Mouse (Mus musculus) left cerebral cortex, adult 9 months (tissue): ENCODE measurements around the gene Erbb3.
"Not testable (repeated sequence)": the region's sequence is repeated elsewhere in the genome, so short reads cannot be mapped to it uniquely, and the experiment has no call there.

Source experiments
- DNase-seq, 2 experiments: peaks; one replicate each; pipeline ENCODE4 v3.0.0; 2022; ENCODE audit warnings: low spot score in 2 of 2

Erbb3 gene

GRCm38 (mm10) chr10:128563544-128563943 lies 25.9 kb downstream of the Erbb3 start:
- no peak for DNase-seq

GRCm38 (mm10) chr10:128556963-128557362 lies 32.5 kb downstream of the Erbb3 start:
- no peak for DNase-seq

- DNase-seq = no peak
Observed at GRCm38 (mm10) chr10:128556286-128556685, 33.2 kb downstream of the Erbb3 start.

GRCm38 (mm10) chr10:128555567-128555966 lies 33.9 kb downstream of the Erbb3 start:
- DNase-seq = not testable (repeated sequence)

- not testable (repeated sequence) for DNase-seq
Observed at GRCm38 (mm10) chr10:128550144-128550823, 39.2 kb downstream of the Erbb3 start.

GRCm38 (mm10) chr10:128549682-128550057 lies 39.8 kb downstream of the Erbb3 start:
- peak in 1 of 2 experiments; percentile 32 for DNase-seq

GRCm38 (mm10) chr10:128548947-128549681 lies 40.3 kb downstream of the Erbb3 start, which contains the start of gene Rpl41:
Gene Rpl41, minus strand, starts transcription at chr10:128549305.
- peak; percentile 91 to 92 for DNase-seq

- DNase-seq = not testable (repeated sequence)
Observed at GRCm38 (mm10) chr10:128548051-128548791, 41.2 kb downstream of the Erbb3 start.

GRCm38 (mm10) chr10:128547361-128548032 lies 42.0 kb downstream of the Erbb3 start, which contains the start of gene Zc3h10:
Gene Zc3h10, minus strand, starts transcription at chr10:128547774.
- peak; percentile 96 to 97 for DNase-seq

GRCm38 (mm10) chr10:128546787-128547186 lies 42.7 kb downstream of the Erbb3 start:
- no peak for DNase-seq

GRCm38 (mm10) chr10:128546361-128546760 lies 43.1 kb downstream of the Erbb3 start:
- no peak for DNase-seq

- no peak for DNase-seq
Observed at GRCm38 (mm10) chr10:128545570-128545898, 43.9 kb downstream of the Erbb3 start.

- no peak for DNase-seq
Observed at GRCm38 (mm10) chr10:128544674-128545569, 44.5 kb downstream of the Erbb3 start.

GRCm38 (mm10) chr10:128544151-128544657 lies 45.2 kb downstream of the Erbb3 start:
- no peak for DNase-seq

GRCm38 (mm10) chr10:128543100-128543499 lies 46.4 kb downstream of the Erbb3 start:
- no peak for DNase-seq

- DNase-seq = no peak
Observed at GRCm38 (mm10) chr10:128538340-128538870, 51.0 kb downstream of the Erbb3 start.

- DNase-seq = peak in 1 of 2 experiments; percentile 95
Observed at GRCm38 (mm10) chr10:128536266-128536940, 53.0 kb downstream of the Erbb3 start.

GRCm38 (mm10) chr10:128535624-128536265 lies 53.7 kb downstream of the Erbb3 start:
- DNase-seq = no peak

GRCm38 (mm10) chr10:128535206-128535605 lies 54.2 kb downstream of the Erbb3 start:
- no peak for DNase-seq
